Mouse (Mus musculus): Measurements from ENCODE around the gene Emilin2.
A peak's percentile ranks its signal among the peaks of the same experiment; 100 is the strongest.

Gene Emilin2

DNA sequence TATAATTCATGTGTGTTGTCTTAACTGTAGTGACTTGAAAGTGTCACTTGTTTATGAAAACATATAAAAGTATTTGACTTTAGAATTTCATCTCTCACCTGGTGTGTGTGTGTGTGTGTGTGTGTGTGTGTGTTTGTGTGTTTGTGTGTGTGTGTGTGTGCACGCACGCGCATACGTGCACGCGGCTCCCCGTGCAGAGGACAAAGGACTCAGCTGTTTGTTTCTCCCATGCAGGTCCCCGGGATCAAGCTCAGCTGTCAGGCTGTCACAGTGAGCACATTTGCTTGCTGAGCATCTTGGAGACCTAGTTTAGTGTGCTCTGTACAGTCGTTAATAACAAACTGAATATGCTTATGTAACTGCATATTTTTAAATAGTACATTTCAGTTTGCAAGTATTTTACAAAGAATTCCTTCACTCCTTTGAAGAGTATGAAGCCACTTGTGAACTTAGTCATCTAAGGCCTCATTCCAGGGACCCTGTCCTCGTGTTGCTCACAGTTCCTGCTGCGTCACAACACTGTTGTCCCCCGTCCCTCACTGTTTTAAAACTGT, 77.7 kb downstream of the Emilin2 start:
- DNase-seq (ENCODE audit: low spot score in 2 of 2), result no peak

- no peak for DNase-seq (ENCODE audit: low spot score in 2 of 2)
Observed at GRCm38 (mm10) chr17:71233210-71233609, 78.6 kb downstream of the Emilin2 start.

DNA sequence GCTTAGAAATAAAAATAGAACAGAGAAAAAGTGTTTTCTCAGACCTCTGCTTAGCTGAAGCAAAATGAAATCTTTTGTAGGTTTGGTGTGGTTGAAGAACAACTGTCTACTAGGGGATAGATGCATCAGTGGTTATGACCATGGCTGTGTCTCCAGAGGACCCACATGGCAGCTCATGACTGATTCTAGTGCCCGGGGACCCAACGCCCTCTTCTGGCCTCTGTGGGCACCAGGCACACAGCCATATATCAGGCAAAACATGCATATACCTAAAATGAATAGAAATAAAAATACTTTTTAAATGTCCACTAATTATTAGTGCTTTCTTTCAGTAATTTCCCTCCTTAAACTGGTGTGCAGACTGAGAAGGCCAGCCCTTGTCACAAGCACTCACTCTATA, 79.8 kb downstream of the Emilin2 start:
- DNase-seq (ENCODE audit: low spot score in 2 of 2), result no peak

DNA sequence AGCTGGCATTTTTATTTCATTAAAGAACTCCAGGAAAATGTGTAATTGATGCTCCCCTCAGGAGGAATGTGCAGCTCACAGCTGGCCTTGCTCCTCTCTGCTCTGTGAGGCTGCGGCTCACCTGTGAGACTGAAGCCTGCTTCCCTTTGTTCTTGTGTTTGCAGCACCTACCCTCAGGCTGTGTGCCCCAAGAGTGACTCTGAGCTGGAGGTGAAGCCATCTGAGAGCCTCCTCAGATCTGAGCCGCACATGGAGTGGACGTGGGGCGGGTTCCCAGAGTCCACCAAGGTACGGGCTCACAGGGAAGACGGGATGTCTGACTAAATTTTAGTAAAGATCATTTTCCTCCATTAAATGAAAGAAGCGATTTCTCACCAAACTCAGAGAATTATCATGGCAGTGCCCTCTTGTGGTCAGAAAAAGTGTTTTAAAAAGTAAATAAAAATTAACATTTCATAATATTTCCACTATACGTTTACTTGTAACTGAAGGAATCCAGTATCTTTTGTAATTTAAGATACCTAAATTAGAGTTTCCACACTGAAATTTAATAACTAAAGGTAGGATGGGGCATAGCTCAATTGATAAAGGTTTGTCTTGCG, 81.6 kb downstream of the Emilin2 start:
- DNase-seq (ENCODE audit: low spot score in 2 of 2), result no peak

- DNase-seq (ENCODE audit: low spot score in 2 of 2), result no peak
Observed at GRCm38 (mm10) chr17:71228651-71229050, 83.1 kb downstream of the Emilin2 start.

DNA sequence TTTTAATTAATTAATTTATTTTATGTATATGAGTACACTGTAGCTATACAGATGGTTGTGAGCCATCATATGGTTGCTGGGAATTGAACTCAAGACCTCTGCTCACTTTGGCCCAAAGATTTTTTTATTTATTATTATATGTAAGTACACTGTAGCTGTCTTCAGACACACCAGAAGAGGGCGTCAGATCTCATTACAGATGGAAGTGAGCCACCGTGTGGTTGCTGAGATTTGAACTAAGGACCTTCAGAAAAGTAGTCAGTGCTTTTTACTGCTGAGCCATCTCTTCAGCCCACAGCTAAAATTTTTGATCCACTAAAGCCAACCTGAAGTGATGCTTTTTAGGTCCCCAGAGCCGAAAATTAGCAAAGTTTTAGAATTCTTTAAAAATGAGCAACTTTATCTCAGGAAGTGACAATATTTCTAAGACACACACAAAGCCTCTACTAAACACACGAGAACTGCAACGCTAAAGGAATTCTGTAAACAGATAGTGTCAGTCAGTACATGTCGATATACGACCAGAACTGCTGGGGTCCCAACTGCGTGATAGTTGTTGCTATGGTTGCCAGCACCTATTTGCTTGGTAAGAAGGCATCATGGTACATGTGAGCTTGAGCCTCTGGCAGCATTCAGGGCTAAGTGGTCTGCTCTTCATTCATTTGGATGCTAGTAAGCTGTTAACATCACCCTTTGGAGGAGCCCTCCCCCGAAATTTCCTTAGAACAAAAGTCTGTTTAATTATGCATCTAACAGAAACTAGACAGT, 84.5 kb downstream of the Emilin2 start:
- DNase-seq (ENCODE audit: low spot score in 2 of 2), result no peak

- DNase-seq (ENCODE audit: low spot score in 2 of 2), result peak; percentile 17 to 36
Observed at GRCm38 (mm10) chr17:71225091-71225490, 86.7 kb downstream of the Emilin2 start.

DNA sequence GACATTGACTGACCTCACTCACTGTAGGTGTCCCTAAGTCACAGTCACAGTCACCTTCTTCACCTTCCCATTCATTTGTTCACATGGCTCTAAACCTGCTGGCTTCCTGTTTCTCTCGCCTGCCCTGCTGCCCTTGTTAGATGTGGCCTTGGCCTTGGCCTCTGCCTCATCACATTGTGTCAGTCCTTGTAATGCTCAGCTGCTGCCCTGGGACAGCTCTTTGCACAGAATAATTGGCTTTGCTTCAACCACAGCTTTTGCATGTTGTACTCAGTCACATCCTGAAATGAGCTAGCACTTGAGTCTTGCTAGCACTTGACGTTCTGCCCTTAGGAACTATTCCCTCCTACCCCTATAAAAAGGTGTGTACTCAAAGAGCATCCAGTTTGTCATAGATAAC, 87.3 kb downstream of the Emilin2 start:
- peak; percentile 65 to 66 for DNase-seq (ENCODE audit: low spot score in 2 of 2)

- peak; percentile 24 to 33 for DNase-seq (ENCODE audit: low spot score in 2 of 2)
Observed at GRCm38 (mm10) chr17:71223676-71224075, 88.1 kb downstream of the Emilin2 start.

- DNase-seq (ENCODE audit: low spot score in 2 of 2), result peak in 1 of 2 experiments; percentile 16
Observed at GRCm38 (mm10) chr17:71221383-71221782, 90.4 kb downstream of the Emilin2 start.

DNA sequence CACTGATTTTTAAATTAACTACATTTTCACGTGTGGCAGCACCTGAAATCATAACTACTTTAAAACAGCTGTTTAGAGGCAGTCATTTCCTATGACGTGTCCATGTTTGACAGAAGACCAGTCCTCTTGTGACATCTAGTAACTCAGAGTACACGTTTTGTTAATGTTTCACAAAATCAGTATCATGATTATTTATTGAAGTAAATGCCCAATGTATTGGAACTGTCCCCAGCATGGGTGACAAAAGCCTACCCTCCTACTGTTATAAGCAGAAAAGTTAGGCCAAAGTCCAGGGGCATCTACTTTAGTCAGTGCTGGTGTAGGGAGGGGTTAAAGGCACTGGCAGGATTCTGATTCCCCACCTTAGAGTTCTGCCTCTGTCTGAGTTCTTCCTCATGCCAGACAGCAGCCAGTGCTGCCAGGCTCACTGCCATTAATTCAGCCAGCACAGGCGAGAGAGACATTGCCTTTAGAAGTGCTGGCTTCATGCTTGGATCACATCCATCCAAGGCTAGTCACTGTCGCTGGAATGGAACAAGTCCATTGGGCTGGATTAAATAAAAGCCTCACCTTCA, 94.6 kb downstream of the Emilin2 start:
- DNase-seq (ENCODE audit: low spot score in 2 of 2), result no peak

DNA sequence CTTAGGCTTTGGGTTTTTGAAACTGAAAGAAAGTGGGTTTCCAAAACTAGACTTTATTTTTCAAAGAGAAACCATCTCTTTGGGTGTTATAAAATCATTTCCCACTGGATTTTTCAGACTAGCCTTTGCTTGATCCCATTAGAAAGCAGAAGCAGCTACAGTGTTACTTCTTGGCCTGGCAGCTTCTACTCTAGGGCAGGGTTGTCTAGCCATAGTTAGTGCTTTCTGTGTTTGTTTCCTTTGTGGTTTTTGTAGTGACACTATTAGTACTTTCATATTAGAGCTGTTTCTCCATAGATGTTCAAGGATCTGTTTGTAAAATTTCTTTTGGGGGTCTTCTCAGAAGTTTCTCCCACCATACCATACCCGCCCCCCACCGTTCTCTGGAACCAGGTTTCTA, 95.5 kb downstream of the Emilin2 start:
- no peak for DNase-seq (ENCODE audit: low spot score in 2 of 2)

- DNase-seq (ENCODE audit: low spot score in 2 of 2), result peak in 1 of 2 experiments; percentile 39
Observed at GRCm38 (mm10) chr17:71215241-71215839, 96.4 kb downstream of the Emilin2 start.

GRCm38 (mm10) chr17:71214514-71215240, 97.1 kb downstream of the Emilin2 start:
- DNase-seq (ENCODE audit: low spot score in 2 of 2), result peak in 1 of 2 experiments; percentile 46

DNA sequence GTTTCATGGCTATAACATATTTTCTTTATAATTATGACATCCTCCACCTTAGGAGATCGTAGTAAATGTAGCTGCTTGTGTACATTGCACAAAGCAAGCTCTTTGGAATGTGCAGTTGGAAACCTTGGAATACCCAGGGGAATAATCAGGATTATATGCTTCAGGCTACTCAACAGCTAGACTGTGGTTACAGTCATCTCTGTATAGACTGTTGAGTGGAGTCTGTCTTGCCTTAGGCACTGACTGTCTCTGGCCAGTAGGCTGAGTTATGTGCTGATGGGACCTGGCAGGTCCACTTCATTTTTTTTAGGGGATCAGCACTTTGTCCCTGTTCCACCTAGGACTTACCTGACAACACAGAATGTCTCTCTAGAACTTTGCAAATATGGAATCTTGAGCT, 98.1 kb downstream of the Emilin2 start:
- DNase-seq (ENCODE audit: low spot score in 2 of 2), result no peak

GRCm38 (mm10) chr17:71211962-71212646, 99.7 kb downstream of the Emilin2 start:
- DNase-seq (ENCODE audit: low spot score in 2 of 2), result peak; percentile 23 to 38

DNA sequence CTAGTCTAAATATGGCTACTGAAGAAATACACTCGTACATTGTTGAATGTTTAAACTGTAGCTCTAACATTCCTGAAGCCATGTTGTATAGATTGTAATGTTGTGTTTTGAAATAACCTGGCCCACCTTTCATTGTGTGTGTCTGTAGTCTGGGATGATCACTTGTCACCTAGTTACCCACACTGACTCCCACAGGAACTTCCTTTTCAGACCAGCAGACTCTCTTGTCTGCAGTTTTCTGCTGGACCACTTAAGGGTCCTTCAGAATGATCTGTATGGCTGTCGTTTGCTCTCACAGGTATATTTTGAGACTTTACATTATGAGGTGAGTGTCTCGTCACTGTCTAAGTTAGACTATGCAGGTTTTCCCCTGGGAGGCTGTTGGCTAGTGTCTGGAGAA, 101.8 kb downstream of the Emilin2 start:
- DNase-seq (ENCODE audit: low spot score in 2 of 2), result no peak

DNA sequence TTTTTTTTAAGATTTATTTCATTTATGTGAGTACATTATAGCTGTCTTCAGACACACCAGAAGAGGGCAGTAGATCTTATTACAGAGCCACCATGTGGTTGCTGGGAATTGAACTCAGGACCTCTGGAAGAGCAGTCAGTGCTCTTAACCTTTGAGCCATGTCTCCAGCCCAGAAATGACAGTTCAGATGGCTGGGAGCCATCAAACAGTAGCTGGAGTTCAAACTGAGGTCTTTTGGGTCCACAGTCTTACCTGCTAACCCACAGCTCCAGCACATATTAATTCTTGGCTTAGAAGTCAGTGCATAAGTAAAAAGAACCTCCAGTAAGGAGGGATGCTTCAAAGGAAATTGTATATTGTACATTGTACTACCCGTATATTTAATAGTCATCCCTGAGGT, 102.9 kb downstream of the Emilin2 start:
- no peak for DNase-seq (ENCODE audit: low spot score in 2 of 2)

- DNase-seq (ENCODE audit: low spot score in 2 of 2), result no peak
Observed at GRCm38 (mm10) chr17:71208376-71208775, 103.4 kb downstream of the Emilin2 start.

DNA sequence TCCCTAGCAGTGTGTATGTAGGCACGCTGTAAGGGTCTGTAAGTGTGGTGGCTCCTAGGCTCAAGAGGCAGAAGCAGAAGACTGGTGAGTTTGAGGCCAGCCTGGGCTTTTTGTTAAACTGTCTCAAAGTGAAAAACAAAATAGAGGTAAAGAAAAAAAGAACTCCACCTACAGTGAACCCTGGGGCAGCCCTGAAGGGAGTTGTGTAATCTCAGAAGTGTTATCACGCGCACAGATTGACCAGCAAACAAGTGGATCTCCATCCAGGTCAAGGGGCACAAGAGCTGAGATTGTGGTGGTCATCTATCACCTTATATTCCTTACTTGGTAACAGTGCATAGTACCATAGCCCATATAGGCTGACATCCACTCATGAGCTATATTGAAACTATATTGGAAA, 104.5 kb downstream of the Emilin2 start:
- no peak for DNase-seq (ENCODE audit: low spot score in 2 of 2)
